Mouse (Mus musculus): Measurements from ENCODE around the gene Mertk. TPM values are rescaled to one million over a fixed set of nuclear protein-coding genes. Genes with fewer than 3 reads are reported as not detected.

Mertk gene
- polyA plus RNA-seq, 1 experiment, result 2.2 TPM

GRCm38 (mm10) chr2:128713548-128714003 is 14.8 kb downstream of the Mertk start:
- TF ChIP-seq POLR2A (IDR thresholded peaks at IDR 0.05; ENCODE audit: insufficient read depth, low read length), result no peak
- H3K4me3 ChIP-seq (ENCODE audit: low read depth, low read length), result no peak overlapping the region
- no peaks in the 10 kb centered on the region for H3K36me3 ChIP-seq (ENCODE audit: control insufficient read depth, insufficient read depth, low read length, poor library complexity, severe bottlenecking)
- H3K27ac ChIP-seq (ENCODE audit: insufficient read depth, low read length), result no peak overlapping the region
- H3K4me1 ChIP-seq (ENCODE audit: control insufficient read depth, insufficient read depth, low read length), result no peaks in the 10 kb centered on the region
- H3K9me3 ChIP-seq (replicated peaks; ENCODE audit: control insufficient read depth, insufficient read depth, low read length, poor library complexity, severe bottlenecking), result no peaks in the 10 kb centered on the region
- no peak overlapping the region for H3K9ac ChIP-seq (ENCODE audit: low read depth, poor library complexity, severe bottlenecking)
- no peaks in the 10 kb centered on the region for H3K27me3 ChIP-seq (ENCODE audit: control insufficient read depth, insufficient read depth, low read length, poor library complexity, severe bottlenecking)

- Histone ChIP-seq H3K27me3 (ENCODE audit: control insufficient read depth, insufficient read depth, low read length, poor library complexity, severe bottlenecking) (no peaks in the 10 kb centered on the region), H3K36me3 (ENCODE audit: control insufficient read depth, insufficient read depth, low read length, poor library complexity, severe bottlenecking) (no peaks in the 10 kb centered on the region), H3K27ac (ENCODE audit: insufficient read depth, low read length) (no peak overlapping the region), H3K9me3 (replicated peaks; ENCODE audit: control insufficient read depth, insufficient read depth, low read length, poor library complexity, severe bottlenecking) (no peaks in the 10 kb centered on the region), H3K4me3 (ENCODE audit: low read depth, low read length) (no peak overlapping the region), H3K4me1 (ENCODE audit: control insufficient read depth, insufficient read depth, low read length) (no peaks in the 10 kb centered on the region), H3K9ac (ENCODE audit: low read depth, poor library complexity, severe bottlenecking) (no peak overlapping the region)
- TF ChIP-seq EP300 (IDR thresholded peaks at IDR 0.05; ENCODE audit: insufficient read depth, low read depth, low read length), result no peak
- TF ChIP-seq CTCF (IDR thresholded peaks at IDR 0.05; ENCODE audit: low read depth, low read length), result no peak
- no peak for TF ChIP-seq POLR2A (IDR thresholded peaks at IDR 0.05; ENCODE audit: insufficient read depth, low read length)
Measured at GRCm38 (mm10) chr2:128714724-128715241, 16.0 kb downstream of the Mertk start.

- no peak for TF ChIP-seq POLR2A (IDR thresholded peaks at IDR 0.05; ENCODE audit: insufficient read depth, low read length)
- no peak for TF ChIP-seq CTCF (IDR thresholded peaks at IDR 0.05; ENCODE audit: low read depth, low read length)
- no peak for TF ChIP-seq EP300 (IDR thresholded peaks at IDR 0.05; ENCODE audit: insufficient read depth, low read depth, low read length)
- Histone ChIP-seq H3K9ac (ENCODE audit: low read depth, poor library complexity, severe bottlenecking) (no peak overlapping the region), H3K4me1 (ENCODE audit: control insufficient read depth, insufficient read depth, low read length) (no peaks in the 10 kb centered on the region), H3K9me3 (replicated peaks; ENCODE audit: control insufficient read depth, insufficient read depth, low read length, poor library complexity, severe bottlenecking) (no peaks in the 10 kb centered on the region; the same call in 1 of the 2 replicates), H3K27me3 (ENCODE audit: control insufficient read depth, insufficient read depth, low read length, poor library complexity, severe bottlenecking) (no peaks in the 10 kb centered on the region), H3K27ac (ENCODE audit: insufficient read depth, low read length) (no peak overlapping the region), H3K4me3 (ENCODE audit: low read depth, low read length) (no peak overlapping the region), H3K36me3 (ENCODE audit: control insufficient read depth, insufficient read depth, low read length, poor library complexity, severe bottlenecking) (no peaks in the 10 kb centered on the region)
Measured at GRCm38 (mm10) chr2:128715979-128716378, 17.2 kb downstream of the Mertk start.

GRCm38 (mm10) chr2:128719380-128719779 is 20.6 kb downstream of the Mertk start:
- TF ChIP-seq POLR2A (IDR thresholded peaks at IDR 0.05; ENCODE audit: insufficient read depth, low read length) (no peak), EP300 (IDR thresholded peaks at IDR 0.05; ENCODE audit: insufficient read depth, low read depth, low read length) (no peak), CTCF (IDR thresholded peaks at IDR 0.05; ENCODE audit: low read depth, low read length) (no peak)
- H3K27ac ChIP-seq (ENCODE audit: insufficient read depth, low read length), result no peak overlapping the region
- no peaks in the 10 kb centered on the region for H3K36me3 ChIP-seq (ENCODE audit: control insufficient read depth, insufficient read depth, low read length, poor library complexity, severe bottlenecking)
- H3K27me3 ChIP-seq (ENCODE audit: control insufficient read depth, insufficient read depth, low read length, poor library complexity, severe bottlenecking), result no peaks in the 10 kb centered on the region
- H3K4me3 ChIP-seq (ENCODE audit: low read depth, low read length), result no peak overlapping the region
- H3K4me1 ChIP-seq (ENCODE audit: control insufficient read depth, insufficient read depth, low read length), result no peaks in the 10 kb centered on the region
- no peaks in the 10 kb centered on the region; the same call in 1 of the 2 replicates for H3K9me3 ChIP-seq (replicated peaks; ENCODE audit: control insufficient read depth, insufficient read depth, low read length, poor library complexity, severe bottlenecking)
- H3K9ac ChIP-seq (ENCODE audit: low read depth, poor library complexity, severe bottlenecking), result no peak overlapping the region

GRCm38 (mm10) chr2:128722106-128722710 is 23.5 kb downstream of the Mertk start:
- H3K4me1 ChIP-seq (ENCODE audit: control insufficient read depth, insufficient read depth, low read length), result no peaks in the 10 kb centered on the region
- no peak overlapping the region for H3K27ac ChIP-seq (ENCODE audit: insufficient read depth, low read length)
- H3K9ac ChIP-seq (ENCODE audit: low read depth, poor library complexity, severe bottlenecking), result no peak overlapping the region
- H3K4me3 ChIP-seq (ENCODE audit: low read depth, low read length), result no peak overlapping the region
- no peaks in the 10 kb centered on the region for H3K36me3 ChIP-seq (ENCODE audit: control insufficient read depth, insufficient read depth, low read length, poor library complexity, severe bottlenecking)
- TF ChIP-seq POLR2A (IDR thresholded peaks at IDR 0.05; ENCODE audit: insufficient read depth, low read length) (no peak), EP300 (IDR thresholded peaks at IDR 0.05; ENCODE audit: insufficient read depth, low read depth, low read length) (no peak), CTCF (IDR thresholded peaks at IDR 0.05; ENCODE audit: low read depth, low read length) (no peak)
- no peaks in the 10 kb centered on the region; the same call in 1 of the 2 replicates for H3K9me3 ChIP-seq (replicated peaks; ENCODE audit: control insufficient read depth, insufficient read depth, low read length, poor library complexity, severe bottlenecking)
- H3K27me3 ChIP-seq (ENCODE audit: control insufficient read depth, insufficient read depth, low read length, poor library complexity, severe bottlenecking), result no peaks in the 10 kb centered on the region

- Histone ChIP-seq H3K9me3 (replicated peaks; ENCODE audit: control insufficient read depth, insufficient read depth, low read length, poor library complexity, severe bottlenecking) (no peaks in the 10 kb centered on the region; the same call in 1 of the 2 replicates), H3K36me3 (ENCODE audit: control insufficient read depth, insufficient read depth, low read length, poor library complexity, severe bottlenecking) (no peaks in the 10 kb centered on the region), H3K4me3 (ENCODE audit: low read depth, low read length) (no peak overlapping the region), H3K4me1 (ENCODE audit: control insufficient read depth, insufficient read depth, low read length) (no peaks in the 10 kb centered on the region), H3K27ac (ENCODE audit: insufficient read depth, low read length) (no peak overlapping the region), H3K27me3 (ENCODE audit: control insufficient read depth, insufficient read depth, low read length, poor library complexity, severe bottlenecking) (no peaks in the 10 kb centered on the region), H3K9ac (ENCODE audit: low read depth, poor library complexity, severe bottlenecking) (no peak overlapping the region)
- TF ChIP-seq EP300 (IDR thresholded peaks at IDR 0.05; ENCODE audit: insufficient read depth, low read depth, low read length) (no peak), POLR2A (IDR thresholded peaks at IDR 0.05; ENCODE audit: insufficient read depth, low read length) (no peak), CTCF (IDR thresholded peaks at IDR 0.05; ENCODE audit: low read depth, low read length) (no peak)
Measured at GRCm38 (mm10) chr2:128726067-128726466, 27.3 kb downstream of the Mertk start.
